Mouse (Mus musculus): ENCODE measurements around the gene Clec1a.
"Not testable (repeated sequence)": the region's sequence is repeated elsewhere in the genome, so short reads cannot be mapped to it uniquely, and the experiment has no call there.

The Clec1a gene

GRCm38 (mm10) chr6:129451411-129452039 lies at the start of gene Clec1a:
Clec1a (minus strand) TSS chr6:129452000.
- peak; percentile 47 to 59 for DNase-seq

- not testable (repeated sequence) for DNase-seq
Observed at GRCm38 (mm10) chr6:129499516-129499915, 47.7 kb upstream of the Clec1a start.

GRCm38 (mm10) chr6:129497345-129498218 lies 45.8 kb upstream of the Clec1a start:
- no peak for DNase-seq

GRCm38 (mm10) chr6:129494924-129495323 lies 43.1 kb upstream of the Clec1a start:
- no peak for DNase-seq

- peak; percentile 53 to 61 for DNase-seq
Observed at GRCm38 (mm10) chr6:129480089-129480958, 28.5 kb upstream of the Clec1a start.

GRCm38 (mm10) chr6:129476404-129477126 lies 24.8 kb upstream of the Clec1a start:
- peak; percentile 22 to 61 for DNase-seq

- no peak for DNase-seq
Observed at GRCm38 (mm10) chr6:129472627-129473026, 20.8 kb upstream of the Clec1a start.

- no peak for DNase-seq
Observed at GRCm38 (mm10) chr6:129471386-129471785, 19.6 kb upstream of the Clec1a start.

- no peak for DNase-seq
Observed at GRCm38 (mm10) chr6:129449743-129450142, 2.1 kb downstream of the Clec1a start.

GRCm38 (mm10) chr6:129438033-129438432 lies 13.8 kb downstream of the Clec1a start:
- no peak for DNase-seq

- DNase-seq, result no peak
Observed at GRCm38 (mm10) chr6:129436025-129436424, 15.8 kb downstream of the Clec1a start.

GRCm38 (mm10) chr6:129434239-129434638 lies 17.6 kb downstream of the Clec1a start:
- DNase-seq, result no peak

GRCm38 (mm10) chr6:129427281-129427680 lies 24.5 kb downstream of the Clec1a start:
- no peak for DNase-seq

- no peak for DNase-seq
Observed at GRCm38 (mm10) chr6:129425812-129426211, 26.0 kb downstream of the Clec1a start.

GRCm38 (mm10) chr6:129425217-129425616 lies 26.6 kb downstream of the Clec1a start:
- no peak for DNase-seq

GRCm38 (mm10) chr6:129423734-129424072 lies 28.1 kb downstream of the Clec1a start:
- peak; percentile 84 to 89 for DNase-seq

- peak; percentile 21 to 23 for DNase-seq
Observed at GRCm38 (mm10) chr6:129423040-129423733, 28.6 kb downstream of the Clec1a start.

- no peak for DNase-seq
Observed at GRCm38 (mm10) chr6:129422311-129422710, 29.5 kb downstream of the Clec1a start.

GRCm38 (mm10) chr6:129414177-129414576 lies 37.6 kb downstream of the Clec1a start:
- no peak for DNase-seq

GRCm38 (mm10) chr6:129408562-129408961 lies 43.2 kb downstream of the Clec1a start, which contains the start of gene Clec9a:
Clec9a (plus strand) TSS chr6:129408862.
- DNase-seq, result no peak

- DNase-seq, result peak; percentile 49 to 63
Observed at GRCm38 (mm10) chr6:129407324-129407723, 44.5 kb downstream of the Clec1a start.

- no peak for DNase-seq
Observed at GRCm38 (mm10) chr6:129405999-129406398, 45.8 kb downstream of the Clec1a start.

All from cerebellum, postnatal 10 days (tissue).